Mouse (Mus musculus): ENCODE data around the gene Wdfy3.

DNA sequence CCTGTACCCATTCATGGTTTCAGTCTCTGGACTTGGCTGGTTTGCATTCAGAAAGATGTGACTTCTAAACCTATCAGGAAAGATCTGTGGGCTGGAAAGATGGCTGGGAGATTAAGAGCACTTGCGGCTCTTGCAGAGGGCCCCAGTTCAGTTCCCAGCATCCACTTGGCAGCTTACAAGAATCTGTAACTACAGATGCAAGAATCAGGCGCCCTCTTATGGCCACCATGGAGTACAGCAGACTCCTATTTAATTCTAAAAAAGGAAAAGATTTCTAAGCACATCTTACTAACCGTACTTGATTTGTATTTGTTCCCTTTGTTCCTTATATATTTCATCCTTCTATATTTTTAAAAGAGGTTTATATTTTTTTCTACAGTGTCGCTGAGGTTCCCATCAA, 137.7 kb downstream of the Wdfy3 start:
- peak; percentile 56 for TF ChIP-seq CTCF (IDR thresholded peaks at IDR 0.05; ENCODE audit: low read depth)
- TF ChIP-seq EP300 (optimal IDR thresholded peaks at IDR 0.05): no peak

All from stomach, postnatal 0 days (tissue).